Comparison of ENCODE assay signal across 7 mouse cellular contexts in genomic region chr11:97840135-97840490, GRCm38 (mm10). TPM values are rescaled to one million over a fixed set of nuclear protein-coding genes. Genes with fewer than 3 reads are reported as not detected.
DNase-seq lines count a peak whose midpoint lies in the region; ATAC-seq and TF ChIP-seq lines count a peak whose summit lies in the region.

No protein-coding gene starts in this region.

- H3K27ac ChIP-seq in lung, embryonic 14.5 days (ENCODE audit: low read depth) = peak overlapping the region; percentile 87
- H3K27ac ChIP-seq in forebrain, embryonic 11.5 days (ENCODE audit: low read depth, low read length) = peak overlapping the region; percentile 63; the same call in 1 of the 2 replicates
- H3K27ac ChIP-seq in limb, embryonic 10.5 days = peak overlapping the region; percentile 94
- peak overlapping the region; percentile 94 for H3K27ac ChIP-seq in neural tube, embryonic 15.5 days (replicated peaks)

- 53% methylated on average over 2 of the region's 2 CpGs for WGBS in lung, embryonic 14.5 days
- WGBS in forebrain, embryonic 11.5 days = 76% methylated on average over 2 of the region's 2 CpGs
- 74% methylated on average over 2 of the region's 2 CpGs for WGBS in limb, embryonic 10.5 days
- WGBS in neural tube, embryonic 15.5 days = 55% methylated on average over 2 of the region's 2 CpGs

- peak overlapping the region; percentile 74 for H3K4me2 ChIP-seq in lung, embryonic 14.5 days
- peak overlapping the region; percentile 76; the same call in 1 of the 2 replicates for H3K4me2 ChIP-seq in forebrain, embryonic 11.5 days (ENCODE audit: low read depth, low read length, severe bottlenecking)
- peak overlapping the region; percentile 71 for H3K4me2 ChIP-seq in neural tube, embryonic 15.5 days

- no peak for DNase-seq in lung, embryonic 14.5 days
- DNase-seq in lung, postnatal 4 days = no peak
- DNase-seq in forebrain, embryonic 11.5 days (ENCODE audit: low spot score) = no peak
- peak; percentile 29 for DNase-seq in limb, embryonic 10.5 days (ENCODE audit: low spot score)
- no peak for DNase-seq in spleen, postnatal 10 days (ENCODE audit: low spot score in 2 of 2)
- no peak for DNase-seq in lung, postnatal 14 days

- peak overlapping the region; percentile 45 for H3K4me3 ChIP-seq in lung, embryonic 14.5 days (ENCODE audit: low read depth, low read length)
- no peak overlapping the region for H3K4me3 ChIP-seq in forebrain, embryonic 11.5 days (ENCODE audit: low read depth, low read length)
- peak overlapping the region; percentile 67 for H3K4me3 ChIP-seq in limb, embryonic 10.5 days
- H3K4me3 ChIP-seq in neural tube, embryonic 15.5 days (replicated peaks) = peak overlapping the region; percentile 53

- no peaks in the 10 kb centered on the region for H3K27me3 ChIP-seq in lung, embryonic 14.5 days (ENCODE audit: insufficient read depth, low read length)
- H3K27me3 ChIP-seq in forebrain, embryonic 11.5 days (ENCODE audit: control insufficient read depth, insufficient read depth, low read length) = no peaks in the 10 kb centered on the region
- H3K27me3 ChIP-seq in limb, embryonic 10.5 days (ENCODE audit: low read depth, poor library complexity, severe bottlenecking) = no peaks in the 10 kb centered on the region
- H3K27me3 ChIP-seq in neural tube, embryonic 15.5 days (replicated peaks) = no peaks in the 10 kb centered on the region

- H3K36me3 ChIP-seq in lung, embryonic 14.5 days (ENCODE audit: insufficient read depth) = peaks cover 38% of the 10 kb centered on the region
- H3K36me3 ChIP-seq in forebrain, embryonic 11.5 days (ENCODE audit: control insufficient read depth, insufficient read depth, low read length) = peaks cover 2% of the 10 kb centered on the region; the same call in 1 of the 2 replicates
- peaks cover 42% of the 10 kb centered on the region for H3K36me3 ChIP-seq in limb, embryonic 10.5 days
- peaks cover 26% of the 10 kb centered on the region for H3K36me3 ChIP-seq in neural tube, embryonic 15.5 days

- no peak for TF ChIP-seq CTCF in lung, embryonic 14.5 days (IDR thresholded peaks at IDR 0.05; ENCODE audit: low read depth)

- no peak for ATAC-seq in lung, embryonic 14.5 days (ENCODE audit: insufficient read depth)
- ATAC-seq in forebrain, embryonic 11.5 days (replicated peaks; ENCODE audit: low FRiP score) = no peak
- no peak for ATAC-seq in neural tube, embryonic 15.5 days (ENCODE audit: low FRiP score)

- no peaks in the 10 kb centered on the region for H3K9me3 ChIP-seq in lung, embryonic 14.5 days (ENCODE audit: low read depth, low read length)
- H3K9me3 ChIP-seq in forebrain, embryonic 11.5 days (ENCODE audit: control insufficient read depth, low read length) = no peaks in the 10 kb centered on the region
- no peaks in the 10 kb centered on the region for H3K9me3 ChIP-seq in limb, embryonic 10.5 days (replicated peaks)
- no peaks in the 10 kb centered on the region for H3K9me3 ChIP-seq in neural tube, embryonic 15.5 days (replicated peaks)

- no peaks in the 10 kb centered on the region for H3K4me1 ChIP-seq in lung, embryonic 14.5 days (ENCODE audit: insufficient read depth)
- H3K4me1 ChIP-seq in forebrain, embryonic 11.5 days (replicated peaks; ENCODE audit: control insufficient read depth, insufficient read depth, low read length) = no peaks in the 10 kb centered on the region; the same call in 1 of the 2 replicates
- peaks cover 30% of the 10 kb centered on the region for H3K4me1 ChIP-seq in limb, embryonic 10.5 days
- H3K4me1 ChIP-seq in neural tube, embryonic 15.5 days = peaks cover 19% of the 10 kb centered on the region

- H3K9ac ChIP-seq in lung, embryonic 14.5 days = no peak overlapping the region
- H3K9ac ChIP-seq in forebrain, embryonic 11.5 days (ENCODE audit: low read length) = no peak overlapping the region; the same call in 1 of the 2 replicates
- H3K9ac ChIP-seq in neural tube, embryonic 15.5 days (replicated peaks) = peak overlapping the region; percentile 65

RNA-seq across cellular contexts. Expression of gene B230217C12Rik, which starts 0.5 kb away (rescaled TPM):
- polyA plus RNA-seq in lung, embryonic 14.5 days (2014; fragmentation: Nextera tagmentation; extraction: Ambion mirVana) = 6.1 and 6.8 TPM in 2 replicates
- 13.3 and 17.7 TPM in 2 replicates for polyA plus RNA-seq in forebrain, embryonic 11.5 days (2014; fragmentation: Nextera tagmentation; extraction: Ambion mirVana)
- polyA plus RNA-seq in limb, embryonic 10.5 days (2016; fragmentation: Nextera tagmentation; extraction: Ambion mirVana) = 10.9 and 14.0 TPM in 2 replicates
- polyA plus RNA-seq in neural tube, embryonic 15.5 days (2015; fragmentation: Nextera tagmentation; extraction: Ambion mirVana) = 41.8 and 47.2 TPM in 2 replicates

RNA-seq across cellular contexts. Expression of gene Lasp1, which starts 41.3 kb away (rescaled TPM):
- 110 and 123 TPM in 2 replicates for polyA plus RNA-seq in lung, embryonic 14.5 days (2014; fragmentation: Nextera tagmentation; extraction: Ambion mirVana)
- polyA plus RNA-seq in forebrain, embryonic 11.5 days (2014; fragmentation: Nextera tagmentation; extraction: Ambion mirVana) = 77.6 and 77.8 TPM in 2 replicates
- polyA plus RNA-seq in limb, embryonic 10.5 days (2016; fragmentation: Nextera tagmentation; extraction: Ambion mirVana) = 90.0 and 110 TPM in 2 replicates
- polyA plus RNA-seq in neural tube, embryonic 15.5 days (2015; fragmentation: Nextera tagmentation; extraction: Ambion mirVana) = 136 and 143 TPM in 2 replicates

RNA-seq across cellular contexts. Expression of gene Fbxo47, which starts 43.8 kb away (rescaled TPM):
- 0.84 and 0.85 TPM in 2 replicates for polyA plus RNA-seq in lung, embryonic 14.5 days (2014; fragmentation: Nextera tagmentation; extraction: Ambion mirVana)
- polyA plus RNA-seq in forebrain, embryonic 11.5 days (2014; fragmentation: Nextera tagmentation; extraction: Ambion mirVana) = 0.40 and 0.83 TPM in 2 replicates
- polyA plus RNA-seq in limb, embryonic 10.5 days (2016; fragmentation: Nextera tagmentation; extraction: Ambion mirVana) = 0.50 and 0.60 TPM in 2 replicates
- polyA plus RNA-seq in neural tube, embryonic 15.5 days (2015; fragmentation: Nextera tagmentation; extraction: Ambion mirVana) = 0.49 and 0.69 TPM in 2 replicates

RNA-seq across cellular contexts. Expression of gene Rpl23, which starts 57.9 kb away (rescaled TPM):
- 663 and 721 TPM in 2 replicates for polyA plus RNA-seq in lung, embryonic 14.5 days (2014; fragmentation: Nextera tagmentation; extraction: Ambion mirVana)
- 400 and 454 TPM in 2 replicates for polyA plus RNA-seq in forebrain, embryonic 11.5 days (2014; fragmentation: Nextera tagmentation; extraction: Ambion mirVana)
- 449 and 506 TPM in 2 replicates for polyA plus RNA-seq in limb, embryonic 10.5 days (2016; fragmentation: Nextera tagmentation; extraction: Ambion mirVana)
- 314 and 372 TPM in 2 replicates for polyA plus RNA-seq in neural tube, embryonic 15.5 days (2015; fragmentation: Nextera tagmentation; extraction: Ambion mirVana)
